Mouse (Mus musculus): ENCODE results near the gene Arv1. TPM values are rescaled to one million over a fixed set of nuclear protein-coding genes. Genes with fewer than 3 reads are reported as not detected.
A peak's percentile ranks its signal among the peaks of the same experiment; 100 is the strongest.

The Arv1 gene
- polyA plus RNA-seq, 1 experiment from 2014 or later = 28.1 TPM

GRCm38 (mm10) chr8:124732828-124733227 lies 10.9 kb downstream of the Arv1 start:
- H3K4me1 ChIP-seq = no peaks in the 10 kb centered on the region
- no peak overlapping the region for H3K4me2 ChIP-seq
- ATAC-seq (replicated peaks; ENCODE audit: low FRiP score) = no peak
- no peak overlapping the region for H3K27ac ChIP-seq
- peaks cover 88% of the 10 kb centered on the region for H3K36me3 ChIP-seq
- no peaks in the 10 kb centered on the region for H3K27me3 ChIP-seq
- 90% methylated on average over 8 of the region's 8 CpGs for WGBS
- H3K9me3 ChIP-seq (replicated peaks) = no peaks in the 10 kb centered on the region
- H3K9ac ChIP-seq = no peak overlapping the region
- no peak overlapping the region for H3K4me3 ChIP-seq (replicated peaks)

DNA sequence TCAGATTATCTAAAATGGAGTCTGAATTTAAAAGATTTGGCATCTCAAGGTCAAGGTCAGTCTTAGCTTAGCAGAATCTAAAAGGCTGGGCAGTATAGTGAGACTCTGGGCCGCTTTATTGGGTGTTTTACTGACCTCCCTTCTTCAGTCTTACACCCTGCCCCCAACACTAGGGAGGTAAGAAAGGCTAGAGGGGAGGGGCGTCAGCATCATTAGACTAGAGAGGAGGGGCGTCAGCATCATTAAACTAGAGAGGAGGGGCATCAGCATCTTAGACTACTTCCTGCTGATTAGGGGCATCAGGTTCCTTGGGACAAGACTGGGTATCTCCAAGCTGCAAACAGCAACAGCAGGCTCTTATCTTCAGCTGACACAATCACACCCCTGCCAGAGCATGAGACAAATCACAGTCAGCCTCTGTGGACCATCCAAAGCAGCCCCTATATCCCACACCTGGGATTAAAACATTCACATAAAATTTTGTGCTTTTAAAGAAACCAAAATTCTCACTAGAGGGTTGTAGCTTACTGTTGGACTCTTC lies 13.5 kb downstream of the Arv1 start:
- peaks cover 77% of the 10 kb centered on the region for H3K36me3 ChIP-seq
- no peaks in the 10 kb centered on the region for H3K27me3 ChIP-seq
- no peaks in the 10 kb centered on the region for H3K4me1 ChIP-seq
- H3K4me2 ChIP-seq = no peak overlapping the region
- ATAC-seq (replicated peaks; ENCODE audit: low FRiP score) = no peak
- H3K9ac ChIP-seq = no peak overlapping the region
- H3K9me3 ChIP-seq (replicated peaks) = no peaks in the 10 kb centered on the region
- H3K4me3 ChIP-seq (replicated peaks) = no peak overlapping the region
- no peak overlapping the region for H3K27ac ChIP-seq
- WGBS = 53% methylated on average over 3 of the region's 3 CpGs

- no peaks in the 10 kb centered on the region for H3K4me1 ChIP-seq
- ATAC-seq (replicated peaks; ENCODE audit: low FRiP score) = no peak
- no peak overlapping the region for H3K27ac ChIP-seq
- peaks cover 48% of the 10 kb centered on the region for H3K36me3 ChIP-seq
- no peak overlapping the region for H3K9ac ChIP-seq
- H3K27me3 ChIP-seq = no peaks in the 10 kb centered on the region
- H3K4me3 ChIP-seq (replicated peaks) = no peak overlapping the region
- H3K9me3 ChIP-seq (replicated peaks) = no peaks in the 10 kb centered on the region
- H3K4me2 ChIP-seq = no peak overlapping the region
- WGBS = 92% methylated on average over 1 of the region's 1 CpGs
Observed at GRCm38 (mm10) chr8:124739268-124739667, 17.3 kb downstream of the Arv1 start.

DNA sequence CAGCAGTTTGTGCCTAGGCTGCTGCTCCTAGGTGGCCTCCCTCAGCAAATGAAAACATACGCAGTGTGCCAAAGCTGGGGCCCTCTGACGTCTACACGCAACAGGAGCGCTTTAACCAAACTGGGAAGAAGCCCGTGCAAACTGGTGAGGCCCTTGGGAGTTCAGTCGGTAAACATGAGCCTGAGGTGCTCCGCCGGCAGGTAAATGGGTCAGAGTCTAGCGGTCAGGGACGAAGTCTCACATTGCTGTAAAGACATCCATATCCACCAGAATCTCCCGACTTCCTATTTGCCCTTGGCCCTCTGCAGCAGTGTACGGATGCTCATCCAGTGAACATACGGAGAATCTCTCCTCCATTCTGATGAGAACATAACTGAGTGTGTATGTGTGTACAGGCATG lies 24.7 kb downstream of the Arv1 start:
- Histone ChIP-seq H3K27me3 (peaks cover 20% of the 10 kb centered on the region), H3K4me3 (replicated peaks) (no peak overlapping the region), H3K4me2 (no peak overlapping the region), H3K9ac (no peak overlapping the region), H3K9me3 (replicated peaks) (no peaks in the 10 kb centered on the region; the same call in 1 of the 2 replicates), H3K4me1 (peaks cover 23% of the 10 kb centered on the region), H3K36me3 (no peaks in the 10 kb centered on the region), H3K27ac (no peak overlapping the region)
- no peak for ATAC-seq (replicated peaks; ENCODE audit: low FRiP score)
- 62% methylated on average over 13 of the region's 13 CpGs for WGBS

DNA sequence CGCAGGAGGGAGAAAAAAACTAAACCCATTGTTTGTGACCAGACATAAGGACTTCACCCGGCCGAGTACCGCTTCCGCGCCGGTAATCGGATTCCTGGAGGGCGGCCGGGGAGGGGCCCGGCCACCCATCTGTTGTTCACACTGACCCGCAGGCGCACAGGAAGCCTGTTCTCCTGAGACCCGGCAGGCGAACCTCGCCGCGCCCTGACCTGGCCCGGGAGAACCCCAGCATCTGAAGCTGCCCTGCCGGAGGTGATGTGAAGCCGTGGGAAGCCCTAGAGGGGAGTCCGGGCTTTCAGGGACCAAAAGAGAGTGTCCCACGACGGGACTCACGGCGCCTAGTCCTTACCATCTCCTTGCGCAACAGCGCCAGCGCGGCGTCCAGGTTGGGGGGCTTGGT lies 29.3 kb downstream of the Arv1 start:
- H3K4me2 ChIP-seq = peak overlapping the region; percentile 95
- H3K36me3 ChIP-seq = no peaks in the 10 kb centered on the region
- peak overlapping the region; percentile 53 for H3K9ac ChIP-seq
- WGBS = under 1% methylated on average over 31 of the region's 31 CpGs
- peaks cover 33% of the 10 kb centered on the region for H3K27me3 ChIP-seq
- H3K27ac ChIP-seq = no peak overlapping the region
- H3K4me3 ChIP-seq (replicated peaks) = peak overlapping the region; percentile 69
- H3K9me3 ChIP-seq (replicated peaks) = no peaks in the 10 kb centered on the region; the same call in 1 of the 2 replicates
- H3K4me1 ChIP-seq = peaks cover 62% of the 10 kb centered on the region
- ATAC-seq (replicated peaks; ENCODE audit: low FRiP score) = peak; percentile 22; the same call in 1 of the 2 replicates

- H3K27me3 ChIP-seq = peaks cover 33% of the 10 kb centered on the region
- H3K36me3 ChIP-seq = no peaks in the 10 kb centered on the region
- peak; percentile 80 for ATAC-seq (replicated peaks; ENCODE audit: low FRiP score)
- H3K4me3 ChIP-seq (replicated peaks) = peak within 1 kb of the TSS; percentile 69
- WGBS = under 1% methylated on average over 35 of the region's 41 CpGs
- peak within 1 kb of the TSS; percentile 53 for H3K9ac ChIP-seq
- no peak within 1 kb of the TSS for H3K27ac ChIP-seq
- peak within 1 kb of the TSS; percentile 95 for H3K4me2 ChIP-seq
- H3K9me3 ChIP-seq (replicated peaks) = no peaks in the 10 kb centered on the region; the same call in 1 of the 2 replicates
- peaks cover 60% of the 10 kb centered on the region for H3K4me1 ChIP-seq
Observed at GRCm38 (mm10) chr8:124751709-124752173, 29.8 kb downstream of the Arv1 start, which contains the start of gene Fam89a. Fam89a (minus strand) TSS chr8:124751832.

DNA sequence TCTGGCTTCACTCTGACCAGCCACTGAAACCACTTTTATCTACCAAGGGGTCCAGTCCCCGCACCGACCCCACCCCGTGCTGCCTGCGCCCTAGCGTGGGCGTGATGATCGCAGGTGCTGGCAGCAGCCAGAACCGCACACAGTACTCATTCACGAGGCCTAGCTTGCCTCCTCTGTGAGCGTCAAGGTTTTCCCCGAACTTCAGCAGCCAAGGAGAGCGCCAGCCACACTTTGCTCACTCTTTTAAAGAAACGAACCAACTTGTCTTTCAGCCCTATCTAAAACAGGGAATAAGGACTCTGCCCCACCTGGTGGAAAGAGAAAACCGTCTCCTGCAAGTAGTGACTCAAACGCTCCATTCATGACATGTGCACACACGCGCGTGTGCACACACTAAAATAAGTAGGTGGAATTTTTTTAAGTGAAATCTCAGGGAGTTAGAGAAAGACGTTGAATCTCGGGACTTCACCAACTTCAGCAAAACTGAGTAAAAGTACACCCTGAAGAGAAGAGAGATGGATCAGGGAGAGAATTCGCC lies 30.5 kb downstream of the Arv1 start:
- 35% methylated on average over 21 of the region's 21 CpGs for WGBS
- H3K9ac ChIP-seq = no peak overlapping the region
- peak overlapping the region; percentile 95 for H3K4me2 ChIP-seq
- ATAC-seq (replicated peaks; ENCODE audit: low FRiP score) = no peak; the same call in 1 of the 2 replicates
- H3K36me3 ChIP-seq = no peaks in the 10 kb centered on the region
- H3K9me3 ChIP-seq (replicated peaks) = no peaks in the 10 kb centered on the region; the same call in 1 of the 2 replicates
- peaks cover 33% of the 10 kb centered on the region for H3K27me3 ChIP-seq
- peak overlapping the region; percentile 69 for H3K4me3 ChIP-seq (replicated peaks)
- peaks cover 60% of the 10 kb centered on the region for H3K4me1 ChIP-seq
- H3K27ac ChIP-seq = no peak overlapping the region

DNA sequence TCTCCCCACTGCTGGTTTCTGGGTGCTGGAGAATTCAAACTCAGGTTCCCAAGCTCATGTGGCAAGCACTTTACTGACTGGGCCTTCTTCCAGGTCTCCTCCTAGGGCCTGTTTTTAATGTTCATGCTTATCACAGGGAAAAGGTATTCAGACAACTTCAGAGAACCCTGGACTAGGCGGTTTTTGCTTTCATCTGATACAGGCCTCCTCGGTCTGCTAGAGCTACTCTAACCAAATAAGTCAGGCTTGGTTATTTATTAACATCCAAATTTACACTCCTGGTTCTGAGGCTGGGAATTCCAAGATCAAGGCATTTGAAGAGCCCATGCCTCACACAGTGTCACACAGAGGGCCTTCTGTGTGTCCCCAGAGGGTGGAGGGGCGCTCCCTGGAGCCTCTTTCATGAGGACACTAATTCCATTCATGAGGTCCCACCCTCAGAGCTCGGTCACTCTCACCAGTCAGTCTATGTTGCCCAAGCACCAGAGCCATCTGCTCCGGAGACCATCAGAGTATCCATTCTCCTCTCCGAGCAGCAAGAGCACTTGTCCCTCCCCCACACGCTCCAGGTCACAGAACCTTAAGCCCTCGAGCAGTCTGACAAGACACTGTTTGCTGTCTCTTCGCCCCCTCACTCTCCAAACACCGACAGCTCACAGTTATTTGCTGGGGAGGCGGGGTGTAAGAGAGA lies 32.3 kb downstream of the Arv1 start:
- no peak overlapping the region for H3K9ac ChIP-seq
- H3K27ac ChIP-seq = peak overlapping the region; percentile 63
- WGBS = 12% methylated on average over 11 of the region's 11 CpGs
- no peaks in the 10 kb centered on the region for H3K36me3 ChIP-seq
- H3K4me2 ChIP-seq = peak overlapping the region; percentile 42
- no peaks in the 10 kb centered on the region for H3K9me3 ChIP-seq (replicated peaks)
- peaks cover 33% of the 10 kb centered on the region for H3K27me3 ChIP-seq
- H3K4me1 ChIP-seq = peaks cover 62% of the 10 kb centered on the region
- H3K4me3 ChIP-seq (replicated peaks) = 0 out of 2 replicates have a peak overlapping the region, but pooled peaks have one; percentile 7
- peak; percentile 72 for ATAC-seq (replicated peaks; ENCODE audit: low FRiP score)

DNA sequence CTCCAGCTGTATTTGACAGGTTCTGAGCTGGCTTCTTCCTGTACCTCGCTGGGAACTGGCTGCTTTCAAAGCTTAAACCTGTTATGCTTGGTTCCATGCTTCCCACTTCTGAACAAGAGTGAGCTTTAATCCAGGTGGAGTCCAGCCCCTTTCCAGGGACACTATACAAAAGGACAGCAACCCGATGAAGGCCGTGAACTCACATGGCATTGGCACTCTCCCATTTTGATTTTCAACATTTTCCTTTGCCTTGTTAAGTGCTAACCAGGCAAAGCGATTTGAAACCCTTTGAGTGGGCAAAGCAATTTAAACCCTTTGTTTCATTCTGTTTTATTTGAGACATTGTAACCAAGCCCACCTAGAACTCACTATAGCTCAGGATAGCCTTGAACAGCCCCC lies 32.9 kb downstream of the Arv1 start:
- peaks cover 32% of the 10 kb centered on the region for H3K27me3 ChIP-seq
- ATAC-seq (replicated peaks; ENCODE audit: low FRiP score) = no peak
- peaks cover 60% of the 10 kb centered on the region for H3K4me1 ChIP-seq
- H3K9ac ChIP-seq = no peak overlapping the region
- H3K27ac ChIP-seq = peak overlapping the region; percentile 63
- no peaks in the 10 kb centered on the region for H3K36me3 ChIP-seq
- H3K4me3 ChIP-seq (replicated peaks) = no peak overlapping the region
- 43% methylated on average over 4 of the region's 4 CpGs for WGBS
- no peaks in the 10 kb centered on the region for H3K9me3 ChIP-seq (replicated peaks)
- peak overlapping the region; percentile 42; the same call in 1 of the 2 replicates for H3K4me2 ChIP-seq

- ATAC-seq (replicated peaks; ENCODE audit: low FRiP score) = no peak
- 84% methylated on average over 8 of the region's 8 CpGs for WGBS
- Histone ChIP-seq H3K4me3 (replicated peaks) (no peak overlapping the region), H3K4me2 (no peak overlapping the region), H3K27me3 (peaks cover 25% of the 10 kb centered on the region), H3K4me1 (peaks cover 53% of the 10 kb centered on the region), H3K9ac (no peak overlapping the region), H3K27ac (peak overlapping the region; percentile 63; the same call in 1 of the 2 replicates), H3K36me3 (no peaks in the 10 kb centered on the region), H3K9me3 (replicated peaks) (0 out of 2 replicates have a peak, but pooled peaks cover 2% of the 10 kb centered on the region)
Observed at GRCm38 (mm10) chr8:124755481-124755880, 33.5 kb downstream of the Arv1 start.

DNA sequence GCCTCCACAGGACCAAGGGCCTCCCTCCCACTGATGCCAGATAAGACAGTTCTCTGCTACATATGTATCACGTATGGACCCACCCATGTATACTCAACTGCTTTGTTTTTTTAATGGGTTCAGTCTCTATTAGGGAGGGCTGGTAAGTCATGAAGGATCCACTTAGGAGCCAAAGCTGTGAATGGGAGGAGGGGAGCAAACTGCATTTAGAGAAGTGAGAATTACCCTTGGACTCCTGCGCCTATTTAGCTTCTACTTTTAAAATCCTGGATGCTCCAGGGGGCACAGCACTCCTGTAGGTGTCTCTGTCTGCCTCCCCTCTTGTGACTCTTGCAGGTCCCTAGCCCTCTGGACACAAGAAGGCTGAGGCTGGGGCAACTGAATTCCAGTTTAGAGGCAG lies 34.2 kb downstream of the Arv1 start:
- WGBS = 70% methylated on average over 2 of the region's 2 CpGs
- ATAC-seq (replicated peaks; ENCODE audit: low FRiP score) = no peak
- H3K36me3 ChIP-seq = no peaks in the 10 kb centered on the region
- peaks cover 46% of the 10 kb centered on the region for H3K4me1 ChIP-seq
- no peak overlapping the region for H3K4me3 ChIP-seq (replicated peaks)
- H3K27me3 ChIP-seq = peaks cover 18% of the 10 kb centered on the region
- no peak overlapping the region for H3K4me2 ChIP-seq
- no peak overlapping the region for H3K27ac ChIP-seq
- H3K9me3 ChIP-seq (replicated peaks) = 0 out of 2 replicates have a peak, but pooled peaks cover 2% of the 10 kb centered on the region
- no peak overlapping the region for H3K9ac ChIP-seq

DNA sequence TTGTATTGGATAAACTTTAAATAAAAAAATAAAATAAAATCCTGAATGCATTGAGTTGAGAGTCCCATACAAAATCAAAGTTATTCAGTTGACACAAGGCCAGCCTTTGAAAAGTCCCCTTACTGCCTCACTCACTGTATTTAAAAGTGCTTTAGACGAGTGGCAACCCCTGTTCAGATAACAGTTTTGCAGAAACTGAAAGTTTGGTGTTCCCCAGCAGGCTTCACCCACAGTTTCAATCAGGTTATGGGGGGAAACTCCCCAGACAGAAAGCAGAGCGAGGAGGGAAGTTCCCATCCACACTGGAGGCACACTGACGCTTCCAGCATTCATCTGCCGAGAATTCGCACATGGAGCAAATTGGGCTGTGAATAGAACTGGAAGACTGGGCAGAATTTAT lies 34.7 kb downstream of the Arv1 start:
- ATAC-seq (replicated peaks; ENCODE audit: low FRiP score) = no peak
- 76% methylated on average over 5 of the region's 5 CpGs for WGBS
- Histone ChIP-seq H3K9ac (no peak overlapping the region), H3K27ac (no peak overlapping the region), H3K27me3 (peaks cover 14% of the 10 kb centered on the region), H3K9me3 (replicated peaks) (0 out of 2 replicates have a peak, but pooled peaks cover 2% of the 10 kb centered on the region), H3K4me1 (peaks cover 42% of the 10 kb centered on the region), H3K4me2 (no peak overlapping the region), H3K36me3 (no peaks in the 10 kb centered on the region), H3K4me3 (replicated peaks) (no peak overlapping the region)
